Mouse (Mus musculus) embryonic fibroblast, embryonic 13.5 days (primary cell): Measurements from ENCODE around the gene Pfpl.

Source experiments
- CTCF ChIP-seq: IDR thresholded peaks from 2 replicates; pipeline ENCODE4 v1.5.1; 2011; ENCODE audit warnings: mild to moderate bottlenecking, control low read depth, low read length, moderate library complexity, borderline replicate concordance; ENCODE audit not compliant: insufficient read depth
- POLR2A ChIP-seq: IDR thresholded peaks from 2 replicates; pipeline ENCODE4 v1.6.1; 2011; ENCODE audit warnings: low read depth, mild to moderate bottlenecking, control low read depth, low read length, moderate library complexity

GRCm38 (mm10) chr19:12460282-12461249 is 32.9 kb downstream of the Pfpl start, which contains the start of gene Mpeg1:
- no peak for TF ChIP-seq CTCF
- no peak for TF ChIP-seq POLR2A
